Mouse (Mus musculus) stomach, embryonic 16.5 days (tissue): ENCODE data around the gene Nova2. TPM values are rescaled to one million over a fixed set of nuclear protein-coding genes. Genes with fewer than 3 reads are reported as not detected.

Source experiments
- ATAC-seq: fragments of 200-750 bp; cut with Nextera tagmentation; 2 replicates; pipeline ENCODE4 v1.8.0; 2017; ENCODE audit warnings: moderate number of reproducible peaks, moderate TSS enrichment; ENCODE audit not compliant: insufficient read depth, low FRiP score
- H3K27ac ChIP-seq: fragments of 300-500 bp; sonication (generic); 2 replicates; pipeline ENCODE4 v1.5.1; 2014; ENCODE audit warnings: low read length
- H3K27me3 ChIP-seq: fragments of 300-500 bp; sonication (generic); 2 replicates; pipeline ENCODE4 v1.6.1; 2014; ENCODE audit warnings: low read length, control low read depth, mixed read lengths; ENCODE audit not compliant: control insufficient read depth, insufficient read depth
- H3K36me3 ChIP-seq: fragments of 300-500 bp; sonication (generic); 2 replicates; pipeline ENCODE4 v1.6.1; 2014; ENCODE audit warnings: low read length; ENCODE audit not compliant: control insufficient read depth, insufficient read depth
- H3K4me1 ChIP-seq: fragments of 300-500 bp; sonication (generic); 2 replicates; pipeline ENCODE4 v1.6.1; 2014; ENCODE audit warnings: low read length, control low read depth, mixed read lengths; ENCODE audit not compliant: control insufficient read depth, insufficient read depth
- H3K4me2 ChIP-seq: fragments of 300-500 bp; sonication (generic); 2 replicates; pipeline ENCODE4 v1.6.1; 2014; ENCODE audit warnings: low read depth, low read length, mixed read lengths
- H3K4me3 ChIP-seq: fragments of 300-500 bp; sonication (generic); replicated peaks from 2 replicates; pipeline ENCODE4 v1.5.1; 2014; ENCODE audit warnings: mild to moderate bottlenecking, low read length
- H3K9ac ChIP-seq: fragments of 300-500 bp; sonication (generic); 2 replicates; pipeline ENCODE4 v1.6.1; 2014; ENCODE audit warnings: low read length
- H3K9me3 ChIP-seq: fragments of 300-500 bp; sonication (generic); replicated peaks from 2 replicates; pipeline ENCODE4 v1.6.1; 2016; ENCODE audit warnings: low read length, control low read depth; ENCODE audit not compliant: control insufficient read depth
- WGBS: fragments of 180-500 bp; shearing (Covaris S2); extraction: QIAGEN DNeasy Blood & Tissue Kit; methylation state at CpG from one replicate; pipeline ENCODE4 v1.1.7; 2014; 5-methylcytosine and 5-hydroxymethylcytosine counted together
- polyA plus RNA-seq: library from polyadenylated mRNA; unstranded; fragments of >200 nt; fragmentation: Nextera tagmentation; extraction: Ambion mirVana; gene quantifications from 2 replicates; pipeline ENCODE4 v1.2.1, GENCODE M21; 2015

Gene Nova2
- polyA plus RNA-seq, 1 experiment from 2014 or later, result 0.62 TPM

DNA sequence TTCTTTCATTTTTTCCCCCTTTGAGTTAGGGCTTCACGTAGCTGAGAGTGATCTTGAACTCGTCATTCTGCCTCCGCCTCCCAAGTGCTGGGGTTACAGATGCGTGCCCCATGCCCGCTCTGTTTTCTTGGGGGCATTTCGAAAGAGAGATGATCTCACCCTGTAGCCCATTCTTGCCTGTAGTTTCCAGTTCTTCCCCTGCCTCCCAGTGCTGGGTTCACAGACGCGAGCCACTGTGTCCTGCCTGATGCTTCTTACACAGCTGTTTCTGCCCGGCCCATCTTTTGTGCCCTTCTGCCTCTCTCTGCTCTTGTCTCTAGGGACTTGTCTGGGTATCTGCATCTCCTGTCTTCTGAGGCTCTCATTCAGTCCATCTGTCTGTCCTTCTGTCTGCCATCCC lies 17.1 kb downstream of the Nova2 start:
- H3K4me1 ChIP-seq, result no peaks in the 10 kb centered on the region
- H3K9me3 ChIP-seq, result no peaks in the 10 kb centered on the region

GRCm38 (mm10) chr7:18948151-18948550 lies 22.5 kb downstream of the Nova2 start:
- H3K9ac ChIP-seq, result no peak overlapping the region
- no peaks in the 10 kb centered on the region for H3K4me1 ChIP-seq
- H3K4me2 ChIP-seq, result no peak overlapping the region
- no peaks in the 10 kb centered on the region for H3K36me3 ChIP-seq
- ATAC-seq, result peak; percentile 71; the same call in 1 of the 2 replicates
- peaks cover 6% of the 10 kb centered on the region; the same call in 1 of the 2 replicates for H3K27me3 ChIP-seq
- no peak overlapping the region for H3K4me3 ChIP-seq
- no peaks in the 10 kb centered on the region for H3K9me3 ChIP-seq
- no peak overlapping the region for H3K27ac ChIP-seq
- WGBS, result 54% methylated on average over 6 of the region's 6 CpGs

More for the DNA sequence above, 17.1 kb downstream of the Nova2 start:
- Histone ChIP-seq H3K36me3 (no peaks in the 10 kb centered on the region), H3K27me3 (peaks cover 4% of the 10 kb centered on the region; the same call in 1 of the 2 replicates), H3K4me3 (no peak overlapping the region), H3K27ac (no peak overlapping the region), H3K9ac (no peak overlapping the region), H3K4me2 (no peak overlapping the region)
- 56% methylated on average over 9 of the region's 9 CpGs for WGBS
- ATAC-seq, result no peak

DNA sequence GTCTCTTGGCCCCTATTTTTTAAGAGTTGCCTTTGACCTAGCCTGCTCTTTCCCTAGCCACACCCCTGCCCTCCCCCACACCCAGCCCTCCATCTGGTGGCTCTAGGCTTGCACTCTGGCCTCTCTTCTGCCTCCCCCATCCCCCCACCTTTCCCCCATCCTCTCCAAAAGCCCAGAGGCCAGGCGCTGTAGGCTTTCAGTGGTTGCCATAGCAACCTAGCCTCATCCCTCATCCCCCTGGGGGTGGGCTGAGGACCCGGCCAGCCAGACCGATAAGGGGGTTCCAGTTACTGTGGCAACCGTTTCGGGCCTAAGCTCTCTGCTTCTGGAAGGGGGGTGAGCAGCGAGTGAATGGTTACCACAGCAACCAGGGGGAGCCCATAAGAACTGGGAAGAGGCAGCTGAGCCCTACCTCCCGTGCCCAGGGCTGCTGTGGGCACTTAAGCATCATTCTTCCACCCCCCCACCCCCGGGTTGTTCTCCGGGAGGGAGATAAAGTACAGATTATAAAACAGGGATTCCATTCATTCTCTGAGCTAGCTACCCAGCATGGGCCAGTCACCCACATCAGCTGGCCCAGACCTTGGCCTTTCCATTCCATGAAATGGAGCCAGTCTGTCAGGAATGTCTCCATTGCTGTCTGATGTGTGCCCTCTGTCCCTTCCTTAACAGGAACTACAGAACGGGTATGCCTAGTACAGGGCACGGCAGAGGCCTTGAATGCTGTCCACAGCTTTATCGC lies 24.3 kb downstream of the Nova2 start:
- Histone ChIP-seq H3K4me2 (no peak overlapping the region), H3K27me3 (0 out of 2 replicates have a peak, but pooled peaks cover 2% of the 10 kb centered on the region), H3K9me3 (no peaks in the 10 kb centered on the region), H3K36me3 (no peaks in the 10 kb centered on the region), H3K27ac (no peak overlapping the region), H3K4me3 (no peak overlapping the region), H3K9ac (no peak overlapping the region), H3K4me1 (no peaks in the 10 kb centered on the region)
- ATAC-seq, result peak; percentile 35; the same call in 1 of the 2 replicates
- 31% methylated on average over 12 of the region's 12 CpGs for WGBS

DNA sequence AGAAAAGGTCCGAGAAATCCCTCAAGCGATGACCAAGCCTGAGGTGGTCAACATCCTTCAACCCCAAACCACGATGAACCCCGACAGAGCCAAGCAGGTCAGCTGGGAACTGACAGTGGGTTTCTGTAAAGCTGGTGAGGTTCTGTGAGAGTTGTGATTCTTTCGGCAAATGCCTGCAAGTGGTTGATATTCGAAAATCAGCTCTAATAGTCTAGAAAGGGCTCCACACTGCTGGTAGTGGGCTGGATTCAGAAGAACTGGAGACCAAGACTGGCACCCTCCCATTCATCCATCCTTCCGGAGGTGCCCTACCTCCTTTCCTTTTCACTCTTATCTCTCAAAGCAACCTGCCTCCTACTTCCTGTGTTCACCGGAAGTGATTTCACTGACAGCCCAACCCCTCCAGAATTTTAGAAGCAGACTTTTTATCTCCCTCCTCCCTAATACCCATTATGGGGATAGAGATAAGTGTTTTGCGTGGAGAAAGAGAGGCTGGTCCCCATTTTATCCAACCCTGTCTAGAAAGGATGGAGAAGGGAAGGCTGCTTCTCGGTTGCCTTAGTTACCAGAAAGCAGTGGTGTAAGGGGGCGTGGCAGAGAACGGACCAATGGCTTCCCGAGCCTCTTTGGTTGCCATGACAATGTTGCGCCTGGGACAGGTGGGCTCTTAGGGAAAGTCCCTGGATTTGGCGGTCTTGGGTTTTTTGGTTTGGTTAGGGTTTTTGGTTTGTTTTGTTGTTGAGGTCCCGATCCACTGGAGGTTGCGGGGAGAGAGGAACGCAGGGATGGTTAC lies 25.0 kb downstream of the Nova2 start:
- ATAC-seq, result no peak
- H3K4me1 ChIP-seq, result no peaks in the 10 kb centered on the region
- H3K4me2 ChIP-seq, result no peak overlapping the region
- no peak overlapping the region for H3K4me3 ChIP-seq
- H3K9me3 ChIP-seq, result no peaks in the 10 kb centered on the region
- no peaks in the 10 kb centered on the region for H3K36me3 ChIP-seq
- H3K9ac ChIP-seq, result no peak overlapping the region
- 22% methylated on average over 18 of the region's 18 CpGs for WGBS
- H3K27me3 ChIP-seq, result 0 out of 2 replicates have a peak, but pooled peaks cover 2% of the 10 kb centered on the region
- no peak overlapping the region for H3K27ac ChIP-seq

DNA sequence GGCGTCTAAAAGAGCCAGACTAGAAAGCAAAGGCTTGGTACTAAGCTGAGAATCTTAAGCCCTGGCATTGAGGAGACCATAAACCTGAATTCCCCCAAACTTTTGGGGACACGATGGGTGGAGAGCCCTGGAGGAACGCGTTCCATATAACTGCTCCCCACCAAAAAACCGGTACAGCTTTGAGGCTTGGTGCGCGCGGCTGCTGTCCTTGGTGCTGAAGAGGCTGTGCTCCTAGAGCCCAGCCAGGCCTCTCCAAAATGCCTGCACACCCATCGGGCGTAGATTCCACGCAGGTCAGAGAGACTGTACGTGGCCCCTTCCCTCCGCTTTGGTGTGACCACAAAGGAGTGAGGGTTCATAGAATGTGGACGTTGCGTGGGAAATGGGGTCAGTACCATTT lies 25.7 kb downstream of the Nova2 start:
- ATAC-seq, result no peak
- no peaks in the 10 kb centered on the region for H3K36me3 ChIP-seq
- H3K4me1 ChIP-seq, result no peaks in the 10 kb centered on the region
- 13% methylated on average over 15 of the region's 15 CpGs for WGBS
- H3K27ac ChIP-seq, result no peak overlapping the region
- H3K4me2 ChIP-seq, result no peak overlapping the region
- peaks cover 5% of the 10 kb centered on the region; the same call in 1 of the 2 replicates for H3K27me3 ChIP-seq
- no peaks in the 10 kb centered on the region for H3K9me3 ChIP-seq
- no peak overlapping the region for H3K4me3 ChIP-seq
- no peak overlapping the region for H3K9ac ChIP-seq

DNA sequence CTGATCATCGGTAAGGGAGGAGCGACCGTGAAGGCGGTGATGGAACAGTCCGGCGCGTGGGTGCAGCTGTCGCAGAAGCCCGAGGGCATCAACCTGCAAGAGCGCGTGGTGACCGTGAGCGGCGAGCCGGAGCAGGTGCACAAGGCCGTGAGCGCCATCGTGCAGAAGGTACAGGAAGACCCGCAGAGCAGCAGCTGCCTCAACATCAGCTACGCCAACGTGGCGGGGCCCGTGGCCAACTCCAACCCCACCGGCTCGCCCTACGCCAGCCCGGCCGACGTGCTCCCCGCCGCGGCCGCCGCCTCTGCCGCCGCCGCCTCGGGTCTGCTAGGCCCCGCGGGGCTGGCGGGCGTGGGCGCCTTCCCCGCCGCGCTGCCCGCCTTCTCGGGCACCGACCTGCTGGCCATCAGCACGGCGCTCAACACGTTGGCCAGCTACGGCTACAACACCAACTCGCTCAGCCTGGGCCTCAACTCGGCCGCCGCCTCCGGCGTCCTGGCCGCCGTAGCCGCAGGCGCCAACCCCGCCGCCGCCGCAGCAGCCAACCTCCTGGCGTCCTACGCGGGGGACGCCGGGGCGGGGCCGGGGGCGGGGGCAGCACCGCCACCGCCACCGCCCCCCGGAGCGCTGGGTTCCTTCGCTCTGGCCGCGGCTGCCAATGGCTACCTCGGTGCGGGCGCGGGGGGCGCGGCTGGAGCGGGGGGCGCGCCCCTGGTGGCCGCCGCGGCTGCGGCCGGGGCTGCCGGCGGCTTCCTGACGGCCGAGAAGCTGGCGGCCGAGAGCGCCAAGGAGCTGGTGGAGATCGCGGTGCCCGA lies 32.1 kb downstream of the Nova2 start:
- ATAC-seq, result peak; percentile 73
- 1% methylated on average over 102 of the region's 107 CpGs for WGBS
- Histone ChIP-seq H3K27ac (no peak overlapping the region), H3K4me2 (peak overlapping the region; percentile 99), H3K9me3 (no peaks in the 10 kb centered on the region), H3K4me1 (peaks cover 7% of the 10 kb centered on the region; the same call in 1 of the 2 replicates), H3K27me3 (peaks cover 48% of the 10 kb centered on the region), H3K9ac (peak overlapping the region; percentile 73), H3K36me3 (no peaks in the 10 kb centered on the region), H3K4me3 (peak overlapping the region; percentile 65)

DNA sequence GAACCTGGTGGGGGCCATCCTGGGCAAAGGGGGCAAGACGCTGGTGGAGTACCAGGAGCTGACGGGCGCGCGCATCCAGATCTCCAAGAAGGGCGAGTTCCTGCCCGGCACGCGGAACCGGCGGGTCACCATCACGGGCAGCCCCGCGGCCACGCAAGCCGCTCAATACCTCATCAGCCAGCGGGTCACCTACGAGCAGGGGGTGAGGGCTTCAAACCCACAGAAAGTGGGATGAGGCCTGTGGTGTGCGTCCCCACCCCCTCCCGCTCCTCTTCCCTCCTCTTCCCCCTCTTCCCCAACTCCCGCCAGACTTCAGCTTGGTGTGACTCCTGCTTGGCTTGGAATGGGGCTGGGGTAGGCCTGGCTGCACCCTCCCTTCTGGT lies 32.7 kb downstream of the Nova2 start:
- no peaks in the 10 kb centered on the region for H3K36me3 ChIP-seq
- no peaks in the 10 kb centered on the region for H3K9me3 ChIP-seq
- H3K4me1 ChIP-seq, result peaks cover 10% of the 10 kb centered on the region; the same call in 1 of the 2 replicates
- under 1% methylated on average over 21 of the region's 21 CpGs for WGBS
- peak; percentile 37 for ATAC-seq
- peak overlapping the region; percentile 65 for H3K4me3 ChIP-seq
- peaks cover 52% of the 10 kb centered on the region for H3K27me3 ChIP-seq
- peak overlapping the region; percentile 73 for H3K9ac ChIP-seq
- no peak overlapping the region for H3K27ac ChIP-seq
- peak overlapping the region; percentile 99 for H3K4me2 ChIP-seq

- whole genome bisulfite sequencing, result 50% methylated on average over 8 of the region's 8 CpGs
- Histone ChIP-seq H3K27ac (no peak overlapping the region), H3K4me3 (no peak overlapping the region), H3K4me2 (no peak overlapping the region), H3K36me3 (no peaks in the 10 kb centered on the region), H3K9ac (no peak overlapping the region), H3K9me3 (no peaks in the 10 kb centered on the region), H3K27me3 (peaks cover 60% of the 10 kb centered on the region), H3K4me1 (peaks cover 10% of the 10 kb centered on the region; the same call in 1 of the 2 replicates)
- ATAC-seq, result no peak
Observed at GRCm38 (mm10) chr7:18959446-18959845, 33.8 kb downstream of the Nova2 start.
